Mouse (Mus musculus) embryo, embryonic 11.5 days (tissue): ENCODE results near the gene Mrgprd.
A peak's percentile ranks its signal among the peaks of the same experiment; 100 is the strongest.

Experiments used
- DNase-seq: peaks from one replicate; pipeline ENCODE4 v3.0.0-alpha.2; 2012; ENCODE audit warnings: low read depth, low spot score

Mrgprd gene

DNA sequence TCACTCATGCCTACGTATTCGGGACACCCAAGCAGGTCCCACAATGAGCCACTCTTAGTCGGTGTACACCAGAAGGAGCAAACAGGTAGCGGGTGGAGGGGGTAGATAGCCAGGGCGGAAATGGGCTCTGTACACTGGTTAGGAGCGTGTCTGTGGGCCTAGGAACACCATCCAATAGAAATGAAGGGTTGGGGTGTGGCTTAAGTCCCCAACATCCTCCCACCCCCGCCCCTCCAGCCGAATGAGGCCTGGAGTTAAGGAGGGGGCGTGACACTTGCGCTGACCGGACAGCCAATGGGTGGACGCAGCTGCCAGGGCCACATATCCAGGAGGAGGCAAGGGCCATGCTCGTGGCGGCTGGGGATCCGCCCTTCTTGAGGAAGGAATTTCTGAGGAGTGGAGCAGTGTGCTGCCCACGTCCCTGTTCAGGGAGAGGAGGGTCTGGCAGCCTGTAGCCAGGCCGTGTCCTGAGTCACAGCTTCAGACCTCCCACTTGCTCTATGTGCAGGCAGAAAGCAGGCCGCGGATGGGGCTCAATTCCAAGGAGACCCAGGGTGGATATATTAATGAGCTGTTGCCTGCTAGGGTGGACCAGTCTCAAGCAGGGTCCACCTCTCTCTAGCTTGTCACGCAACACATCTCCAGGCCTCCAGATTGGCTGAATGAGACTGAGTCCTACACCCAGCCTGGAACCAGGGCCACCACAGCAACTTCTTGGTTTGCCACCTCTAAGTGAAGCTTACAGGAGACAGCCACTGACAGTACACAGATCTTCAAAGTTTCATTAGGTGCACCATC, 11.9 kb upstream of the Mrgprd start:
- DNase-seq, result peak; percentile 68

DNA sequence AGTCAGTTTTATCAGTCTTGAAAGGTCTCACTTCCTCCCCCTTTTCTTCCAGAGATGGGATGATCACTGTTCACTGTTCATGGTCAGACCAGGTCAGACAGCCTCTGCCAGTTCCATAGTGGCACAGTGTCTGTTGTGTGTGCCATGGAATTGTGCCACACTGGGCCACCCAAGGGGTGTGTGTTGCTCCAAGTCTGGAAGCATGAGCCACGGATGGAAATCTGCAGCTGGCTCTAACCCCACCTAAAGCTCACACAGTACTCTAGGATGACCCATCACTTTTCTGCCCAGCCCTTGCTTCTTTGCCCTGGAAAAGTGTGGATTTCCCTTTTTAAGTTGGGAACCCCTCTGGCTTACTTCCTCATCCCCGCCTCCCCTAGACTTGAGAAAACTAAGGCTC, 10.5 kb upstream of the Mrgprd start:
- no peak for DNase-seq

DNA sequence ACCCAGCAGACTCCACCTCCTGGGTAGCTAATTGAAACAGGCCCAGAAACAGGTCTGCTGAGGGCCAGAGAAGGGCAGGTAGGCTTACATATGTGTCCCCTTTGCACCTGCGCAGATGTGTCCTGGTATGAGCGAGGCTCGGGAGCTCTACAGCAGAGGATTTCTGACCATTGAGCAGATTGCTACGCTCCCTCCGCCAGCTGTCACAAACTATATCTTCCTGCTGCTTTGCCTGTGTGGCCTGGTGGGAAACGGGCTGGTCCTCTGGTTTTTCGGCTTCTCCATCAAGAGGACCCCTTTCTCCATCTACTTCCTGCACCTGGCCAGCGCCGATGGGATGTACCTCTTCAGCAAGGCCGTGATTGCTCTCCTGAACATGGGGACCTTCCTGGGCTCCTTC, 7.0 kb upstream of the Mrgprd start:
- DNase-seq, result no peak

DNA sequence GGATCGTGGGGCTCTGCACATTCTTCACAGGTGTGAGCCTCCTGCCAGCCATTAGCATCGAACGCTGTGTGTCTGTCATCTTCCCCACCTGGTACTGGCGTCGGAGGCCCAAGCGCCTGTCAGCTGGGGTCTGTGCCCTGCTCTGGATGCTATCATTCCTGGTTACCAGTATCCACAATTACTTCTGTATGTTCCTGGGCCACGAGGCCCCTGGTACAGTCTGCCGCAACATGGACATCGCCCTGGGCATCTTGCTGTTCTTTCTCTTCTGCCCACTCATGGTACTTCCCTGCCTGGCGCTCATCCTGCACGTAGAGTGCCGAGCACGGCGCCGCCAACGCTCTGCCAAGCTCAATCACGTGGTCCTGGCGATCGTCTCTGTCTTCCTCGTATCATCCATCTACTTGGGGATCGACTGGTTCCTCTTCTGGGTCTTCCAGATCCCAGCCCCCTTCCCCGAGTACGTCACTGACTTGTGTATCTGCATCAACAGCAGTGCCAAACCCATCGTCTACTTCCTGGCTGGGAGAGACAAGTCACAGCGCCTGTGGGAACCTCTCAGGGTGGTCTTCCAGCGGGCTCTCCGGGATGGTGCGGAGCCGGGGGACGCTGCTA, 6.5 kb upstream of the Mrgprd start:
- no peak for DNase-seq

DNA sequence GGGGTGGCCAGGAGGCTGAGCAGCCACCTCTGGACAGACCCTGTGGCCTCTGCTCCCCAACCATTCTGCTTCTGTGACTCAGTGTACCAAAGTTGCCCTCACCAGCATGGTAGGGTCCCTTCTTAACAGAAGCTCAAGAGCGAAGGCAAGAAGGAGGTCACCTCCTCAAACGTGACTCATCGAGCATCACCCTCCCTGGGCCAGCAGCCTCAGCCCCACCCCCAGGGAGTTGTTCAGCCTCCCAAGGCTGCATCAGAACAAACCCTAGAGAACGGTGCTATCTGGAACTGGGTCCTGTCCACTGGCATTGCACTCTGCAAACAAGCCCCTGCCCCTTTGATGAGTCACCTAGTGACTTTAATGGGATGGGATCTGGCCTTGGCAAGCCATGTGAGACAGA, 5.8 kb upstream of the Mrgprd start:
- DNase-seq, result no peak

DNA sequence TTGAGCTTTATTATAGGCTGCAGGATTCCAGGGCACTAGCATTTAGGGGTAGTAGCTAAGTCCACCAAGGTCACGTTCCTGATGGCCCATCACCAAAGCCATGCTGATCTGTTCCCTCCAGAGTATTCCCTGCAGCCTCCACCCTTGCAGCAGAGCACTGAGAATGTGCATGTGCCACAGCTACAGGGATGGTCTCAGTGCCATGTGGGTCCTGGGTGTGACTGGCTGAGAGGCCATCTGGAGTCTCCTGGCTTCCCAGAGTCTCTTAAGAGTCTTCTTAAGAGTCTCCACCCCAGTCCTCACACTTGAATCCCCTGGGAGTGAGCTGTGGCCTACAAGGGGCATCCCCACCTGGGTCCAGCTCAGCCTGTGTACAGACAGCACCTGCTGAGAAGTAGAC, 4.8 kb upstream of the Mrgprd start:
- DNase-seq, result no peak

DNA sequence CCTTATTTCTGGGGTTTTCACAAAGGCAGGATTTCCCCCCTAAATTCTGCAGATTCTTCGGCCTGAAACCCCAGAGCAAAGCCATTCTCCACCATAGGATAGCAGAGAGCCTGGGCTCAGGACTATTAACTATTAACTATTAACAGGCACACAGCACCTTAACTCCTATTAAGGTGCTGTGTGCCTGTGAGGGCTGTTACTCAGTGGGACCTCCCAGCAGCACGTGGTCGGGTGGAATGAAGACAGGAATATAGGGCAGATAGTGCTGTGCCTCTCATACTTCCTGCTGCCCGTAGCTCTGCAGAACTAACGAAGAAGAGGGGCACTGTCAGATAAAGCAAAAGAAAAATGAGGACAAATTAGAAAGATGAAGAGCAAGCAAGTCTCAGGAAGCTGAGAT, 4.1 kb upstream of the Mrgprd start:
- no peak for DNase-seq

DNA sequence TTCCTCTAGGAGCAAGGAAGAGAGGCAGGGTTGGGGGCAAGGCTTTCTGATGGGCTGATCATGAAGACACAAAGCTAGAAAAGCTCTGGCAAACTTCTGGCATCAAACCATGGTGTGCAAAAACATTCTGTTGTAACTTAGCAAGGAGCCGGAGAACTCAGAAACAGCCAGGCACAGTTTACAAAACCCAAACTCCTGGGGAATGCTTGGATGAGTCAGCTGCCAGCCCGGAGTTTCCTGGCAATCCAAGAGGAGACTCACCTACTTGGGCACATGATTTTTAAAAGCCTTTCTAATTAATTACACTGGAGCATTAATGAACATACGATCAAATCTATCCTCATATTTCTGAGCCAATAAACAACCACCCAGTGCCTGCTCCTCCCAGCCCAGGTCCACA, 2.5 kb upstream of the Mrgprd start:
- DNase-seq, result no peak

DNA sequence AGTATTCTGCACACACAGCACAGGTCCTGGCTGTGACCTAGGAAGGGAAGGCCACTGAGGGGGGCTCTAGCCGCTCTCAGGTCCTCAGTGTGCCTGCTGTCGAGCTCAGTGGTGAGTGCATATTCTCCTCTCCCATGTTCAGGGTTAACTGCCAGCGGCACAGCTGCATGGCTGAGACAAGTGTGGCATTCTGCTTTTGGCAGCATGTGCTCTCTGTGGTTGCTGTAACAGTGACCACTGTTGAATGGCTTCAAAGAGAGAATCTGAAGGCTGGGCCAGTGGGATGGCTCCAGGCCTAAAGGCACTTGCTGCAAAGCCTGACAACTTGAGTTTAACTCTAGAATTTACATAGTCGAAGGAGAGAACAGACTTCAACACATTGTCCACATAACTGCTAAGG, 2.9 kb downstream of the Mrgprd start:
- DNase-seq, result no peak

DNA sequence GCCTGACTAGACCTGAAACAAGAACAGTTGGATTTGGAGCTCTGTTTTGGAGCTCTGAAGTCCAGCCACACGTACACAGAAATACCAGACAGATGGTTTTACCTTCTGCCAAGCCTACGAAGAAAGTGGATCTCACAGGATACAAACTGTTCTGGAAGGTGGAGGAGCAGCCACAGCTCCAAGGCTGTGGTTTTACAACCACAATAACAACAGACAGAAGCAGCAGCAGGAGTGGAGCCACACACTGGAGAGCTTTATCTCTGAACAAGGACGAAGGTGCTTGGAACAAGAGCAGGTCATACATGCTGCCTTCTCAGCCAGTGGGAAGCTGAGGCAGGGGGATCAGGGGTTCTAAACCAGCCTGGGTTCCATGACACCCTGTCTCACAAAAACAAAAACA, 4.8 kb downstream of the Mrgprd start:
- no peak for DNase-seq

DNA sequence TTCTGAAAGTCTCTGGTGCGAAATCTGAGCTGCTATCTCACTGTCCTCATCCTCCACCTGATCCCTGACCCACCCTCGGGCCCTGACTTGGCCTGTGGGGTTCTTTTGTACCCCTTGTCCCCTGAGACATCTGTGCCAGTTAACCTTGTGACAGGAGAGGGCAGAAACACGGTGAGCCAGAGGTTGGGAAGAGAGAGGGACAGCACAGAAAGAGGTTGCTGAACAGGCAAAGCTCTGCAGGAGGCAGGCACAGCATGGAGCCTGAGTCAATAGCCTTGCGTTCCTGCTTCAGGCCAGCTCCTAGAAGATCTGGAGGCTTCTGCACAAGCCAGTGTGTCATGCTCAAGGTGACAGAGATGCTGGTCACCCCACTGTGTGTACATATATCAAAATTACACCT, 9.0 kb downstream of the Mrgprd start:
- DNase-seq, result no peak

DNA sequence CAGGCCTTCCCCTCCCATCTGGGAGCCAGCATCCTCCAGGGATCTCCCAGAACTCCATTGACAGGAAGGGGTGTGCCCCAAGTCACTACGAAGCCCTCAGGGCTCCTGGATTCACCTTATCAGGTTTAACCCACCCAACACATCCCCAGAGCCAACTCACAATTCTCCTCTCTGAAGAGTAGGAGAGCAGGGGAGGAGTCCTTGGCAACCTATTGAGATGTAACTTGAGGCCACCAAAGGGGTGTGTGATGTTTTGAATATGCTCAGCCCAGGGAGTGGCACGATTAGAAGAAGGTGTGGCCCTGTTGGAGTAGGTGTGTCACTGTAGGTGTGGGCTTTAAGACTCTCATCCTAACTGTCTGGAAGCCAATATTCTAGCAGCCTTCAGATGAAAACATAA, 11.1 kb downstream of the Mrgprd start:
- DNase-seq, result no peak

DNA sequence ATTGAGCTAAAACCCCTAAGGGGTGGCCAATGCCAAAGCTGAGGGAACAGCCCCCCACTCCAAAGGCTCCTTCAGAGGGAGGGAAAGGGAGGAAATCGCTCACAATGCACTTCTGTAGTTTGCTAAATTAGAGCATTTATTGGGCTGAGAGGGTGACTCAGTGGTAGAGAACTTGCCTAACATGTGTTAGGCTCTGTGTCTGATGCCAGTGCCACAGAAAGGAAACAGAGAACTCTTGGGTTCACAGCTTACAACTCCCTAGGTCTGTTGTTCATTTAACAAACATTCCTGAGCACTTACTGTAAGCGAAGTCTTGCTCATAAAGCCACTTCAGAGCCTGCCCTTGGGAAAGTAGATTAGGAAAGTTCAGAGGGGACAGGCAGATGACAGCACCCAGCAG, 15.3 kb downstream of the Mrgprd start:
- no peak for DNase-seq

DNA sequence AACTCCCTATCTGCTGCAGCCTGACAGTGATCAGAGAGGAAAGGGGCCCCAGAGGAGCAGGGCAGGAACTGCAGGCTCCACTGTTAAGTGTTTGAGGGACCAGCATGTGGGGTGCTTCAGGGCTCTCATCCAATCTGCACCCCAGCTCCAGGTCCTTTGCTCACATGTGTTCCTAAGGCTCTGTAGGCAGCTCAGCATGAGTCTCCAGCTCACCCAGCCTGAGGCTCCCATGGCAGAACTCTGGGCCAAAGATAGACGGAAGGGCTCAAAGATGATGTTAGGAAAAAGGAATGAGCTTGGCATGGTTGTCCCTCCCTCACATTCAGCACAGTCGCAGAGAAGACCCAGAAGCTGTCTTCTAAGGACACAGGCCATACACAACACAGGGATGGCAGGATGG, 16.0 kb downstream of the Mrgprd start:
- DNase-seq, result no peak

DNA sequence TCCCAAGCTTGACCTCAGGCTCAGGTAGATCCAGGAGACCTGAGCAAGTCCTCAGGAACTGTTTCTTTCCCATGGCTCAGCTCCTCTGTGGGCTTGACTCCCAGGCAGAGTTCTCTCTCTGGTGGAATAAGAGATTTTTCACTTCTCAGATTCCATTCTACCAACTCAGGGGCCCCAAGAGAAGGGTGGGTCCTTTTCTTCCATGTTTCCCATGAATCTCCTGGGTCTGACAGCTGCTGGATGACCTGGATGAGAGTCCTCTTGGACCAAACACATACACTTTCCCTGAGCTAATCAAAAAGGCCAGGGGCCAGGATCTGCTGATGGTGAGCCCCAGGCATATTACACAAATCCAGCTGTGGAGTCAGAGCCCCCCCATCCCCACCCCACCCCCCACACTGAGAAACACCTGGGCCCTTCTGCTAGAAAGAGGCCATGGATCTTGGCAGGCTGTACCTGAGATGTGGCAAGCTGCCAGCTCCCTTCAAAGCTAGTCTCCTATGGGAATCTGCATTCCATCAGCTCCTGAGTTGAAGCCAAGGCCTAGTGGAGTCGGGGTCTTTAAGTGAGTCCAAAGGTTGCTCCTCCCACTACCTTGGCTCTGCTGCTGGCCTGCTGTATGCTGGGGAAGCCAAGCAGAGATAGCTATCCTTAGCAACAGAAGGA, 17.9 kb downstream of the Mrgprd start:
- DNase-seq, result no peak

DNA sequence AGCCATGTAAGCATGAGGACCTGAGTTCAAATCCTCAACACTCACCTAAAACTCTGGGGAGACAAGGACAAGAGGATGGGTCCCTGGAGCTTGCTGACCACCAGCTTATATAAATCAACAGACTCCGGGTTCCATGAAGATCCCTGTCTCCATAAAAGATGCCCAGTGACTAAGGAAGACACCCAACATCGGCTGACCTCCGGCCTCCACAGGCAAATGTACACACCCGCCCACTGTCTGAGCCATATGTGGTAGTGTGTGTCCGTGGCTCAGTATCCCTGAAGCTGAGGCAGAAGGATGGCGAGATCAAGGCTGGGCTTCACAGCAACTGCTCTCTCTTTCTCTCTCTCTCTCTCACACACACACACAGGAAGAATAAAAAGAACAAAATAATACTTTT, 19.3 kb downstream of the Mrgprd start:
- no peak for DNase-seq

DNA sequence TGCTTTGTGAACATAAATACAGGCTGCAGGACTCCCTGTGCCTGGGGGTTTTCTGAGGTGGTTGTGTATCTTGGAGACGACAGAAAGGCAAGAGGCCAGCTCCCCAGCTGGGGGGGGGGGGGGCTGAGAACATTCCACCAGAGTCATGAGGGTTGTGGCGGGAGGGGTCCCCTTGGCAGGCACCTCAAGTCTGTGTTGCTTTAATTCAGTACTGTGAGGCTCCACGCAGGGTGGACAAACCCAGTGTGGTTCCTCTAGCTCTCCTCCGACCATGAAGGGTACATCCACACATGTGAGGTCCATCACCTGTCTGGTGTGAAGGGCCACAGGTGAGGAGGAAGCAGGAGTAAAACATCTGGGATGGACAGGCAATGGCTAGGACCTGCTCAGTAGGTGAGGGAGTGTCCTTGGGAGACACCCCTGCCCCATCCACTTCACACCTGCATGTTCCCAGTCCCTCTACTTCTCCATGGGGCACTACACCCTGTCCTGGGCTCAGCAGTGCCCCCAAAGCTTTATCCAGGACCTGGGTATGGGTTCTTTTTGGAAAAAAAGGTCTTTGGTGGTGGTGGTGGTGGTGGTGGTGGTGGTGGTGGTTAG, 19.9 kb downstream of the Mrgprd start:
- no peak for DNase-seq

DNA sequence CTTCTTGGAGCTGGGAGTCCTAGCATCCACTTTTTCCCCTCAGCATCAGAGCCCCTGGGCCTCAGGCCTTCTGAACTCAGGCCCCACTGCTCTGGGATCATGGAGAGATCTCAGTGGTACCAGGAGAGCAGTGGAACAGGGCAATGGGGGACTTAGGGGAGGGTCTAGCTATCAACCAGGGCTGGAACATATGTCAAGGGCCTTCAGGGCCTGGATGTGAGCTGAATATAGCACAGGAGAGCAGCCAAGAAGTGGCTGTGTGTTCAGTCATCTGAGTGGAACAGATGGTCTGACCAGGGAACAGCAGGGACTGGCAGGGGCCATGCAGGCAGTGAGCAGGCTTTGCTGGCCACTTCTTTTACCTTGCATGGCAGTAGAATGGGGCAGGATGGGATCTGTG, 20.6 kb downstream of the Mrgprd start:
- DNase-seq, result no peak

DNA sequence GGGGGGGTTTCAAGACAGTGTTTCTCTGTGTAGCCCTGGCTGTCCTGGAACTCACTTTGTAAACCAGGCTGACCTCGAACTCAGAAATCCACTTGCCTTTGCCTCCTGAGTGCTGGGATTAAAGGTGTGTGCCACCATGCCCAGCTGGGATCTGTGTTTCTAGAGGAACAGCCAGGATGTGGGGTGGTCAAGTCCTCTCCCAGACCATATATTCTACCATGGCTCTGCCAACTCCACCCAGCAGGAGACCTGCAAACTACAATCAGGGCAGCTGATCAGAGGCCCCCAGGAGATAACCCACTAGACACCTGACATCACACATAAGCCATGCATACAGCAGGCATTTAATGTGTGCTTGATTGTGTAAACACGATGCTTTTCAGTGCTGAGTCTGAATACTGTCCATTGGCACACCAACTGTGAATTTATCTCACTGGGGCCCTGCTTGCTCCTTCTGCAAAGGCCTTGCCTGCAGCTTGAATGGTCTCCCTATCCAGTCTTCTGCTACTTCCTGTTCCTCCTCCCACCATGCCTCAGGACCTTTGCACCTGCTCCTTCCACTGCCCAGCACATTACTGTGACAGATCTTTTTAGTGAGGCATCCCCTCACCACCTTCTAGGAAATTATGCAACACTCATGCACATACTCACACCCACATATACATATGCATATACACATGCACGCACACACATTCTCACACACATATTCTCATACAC, 21.1 kb downstream of the Mrgprd start:
- DNase-seq, result no peak

DNA sequence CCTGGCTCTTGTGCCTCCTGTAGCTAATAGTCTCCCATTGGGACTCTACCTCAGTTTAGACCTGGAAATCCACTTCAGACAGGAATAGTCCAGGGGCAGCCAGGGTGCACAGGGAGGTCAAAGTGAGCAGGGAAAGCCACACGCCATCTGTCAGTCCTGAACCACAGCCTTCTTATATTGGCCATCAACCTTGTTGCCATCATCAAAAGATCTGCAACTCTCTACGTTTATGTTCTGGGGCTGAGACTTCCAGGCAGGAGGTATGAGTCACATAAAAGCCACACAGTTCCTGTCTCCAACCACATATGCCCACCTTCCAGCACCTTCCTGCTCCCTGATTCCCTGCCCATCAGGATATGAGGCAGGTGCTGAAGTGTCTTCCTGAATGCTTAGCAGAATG, 23.3 kb downstream of the Mrgprd start:
- DNase-seq, result no peak

DNA sequence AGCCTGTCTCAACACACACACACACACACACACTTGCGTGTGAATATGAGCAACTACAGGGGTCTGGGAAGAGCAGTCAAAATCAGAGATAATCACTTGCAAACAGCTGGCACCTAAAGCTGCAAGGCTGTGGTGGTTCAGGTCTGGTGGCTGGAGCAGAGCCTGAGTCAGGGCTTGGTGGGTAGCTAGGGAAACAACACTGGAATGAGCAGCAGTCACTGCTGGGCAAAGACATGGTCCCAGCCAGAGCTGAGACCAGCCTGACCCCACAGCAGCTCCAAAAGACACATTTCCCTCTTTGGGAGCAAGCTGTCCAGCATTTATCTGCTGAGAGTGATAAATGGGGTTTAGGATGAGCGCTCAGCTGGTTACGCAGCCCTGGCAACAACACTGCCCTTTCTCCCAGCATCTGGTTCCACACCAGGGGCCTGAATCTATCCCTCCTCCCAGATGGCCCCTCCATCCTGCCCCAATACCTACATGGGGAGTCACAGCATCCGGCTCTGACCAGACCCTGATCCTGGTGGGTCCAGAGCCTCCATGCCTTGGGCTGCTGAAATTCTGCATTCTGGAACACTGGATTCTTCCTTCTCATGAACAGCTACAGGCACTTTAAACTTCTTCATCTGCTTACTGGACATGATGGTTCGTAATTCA, 25.7 kb downstream of the Mrgprd start:
- no peak for DNase-seq
